Mouse (Mus musculus) lung, adult 2 months (tissue): ENCODE measurements around the gene Cdk4. TPM values are rescaled to one million over a fixed set of nuclear protein-coding genes. Genes with fewer than 3 reads are reported as not detected.
"Not testable (repeated sequence)": the region's sequence is repeated elsewhere in the genome, so short reads cannot be mapped to it uniquely, and the experiment has no call there.

Experiments used
- DNase-seq: peaks from one replicate; pipeline ENCODE4 v3.0.0; 2022
- H3K4me1 ChIP-seq: fragments of 200-500 bp; 2 replicates; pipeline ENCODE4 v1.6.1; 2011; ENCODE audit warnings: low read length; ENCODE audit not compliant: control insufficient read depth, insufficient read depth
- H3K4me3 ChIP-seq: fragments of 200-500 bp; replicated peaks from 2 replicates; pipeline ENCODE3; 2011; ENCODE audit warnings: low read depth, mild to moderate bottlenecking, control low read depth, low read length; ENCODE audit errors: extremely low read depth
- CTCF ChIP-seq: fragments of 200-500 bp; IDR thresholded peaks from 2 replicates; pipeline ENCODE4 v1.5.1; 2011; ENCODE audit warnings: mild to moderate bottlenecking, low read length, control low read depth; ENCODE audit not compliant: insufficient read depth
- POLR2A ChIP-seq: fragments of 200-500 bp; IDR thresholded peaks from 2 replicates; pipeline ENCODE4 v1.6.1; 2011; ENCODE audit warnings: low read depth, mild to moderate bottlenecking, control low read depth, low read length, borderline replicate concordance; ENCODE audit errors: extremely low read depth
- WGBS: fragments of 180-500 bp; shearing (Covaris S2); methylation state at CpG from one replicate; pipeline ENCODE4 v1.1.7; 2018; 5-methylcytosine and 5-hydroxymethylcytosine counted together
- polyA plus RNA-seq: library from polyadenylated mRNA; depleted of rRNA; stranded (reverse); fragments of >200 nt; gene quantifications from 2 replicates; pipeline ENCODE4 v1.2.3, GENCODE M21; 2012

Cdk4 gene
- polyA plus RNA-seq, 1 experiment = 182 TPM

- Histone ChIP-seq H3K4me3 (no peak overlapping the region), H3K4me1 (0 out of 2 replicates have a peak, but pooled peaks cover 1% of the 10 kb centered on the region)
- no peak for DNase-seq
- no peak for TF ChIP-seq CTCF
- TF ChIP-seq POLR2A = no peak
- 74% methylated on average over 8 of the region's 8 CpGs for WGBS
These were observed 7.9 kb upstream of the Cdk4 start for GRCm38 (mm10) chr10:127055406-127055805.

GRCm38 (mm10) chr10:127056490-127056889 lies 6.8 kb upstream of the Cdk4 start:
- WGBS = 85% methylated on average over 20 of the region's 20 CpGs
- no peak for DNase-seq
- H3K4me3 ChIP-seq = no peak overlapping the region
- H3K4me1 ChIP-seq = 0 out of 2 replicates have a peak, but pooled peaks cover 2% of the 10 kb centered on the region
- TF ChIP-seq POLR2A = no peak
- TF ChIP-seq CTCF = no peak

- peak; percentile 74 for DNase-seq
- peak; percentile 93 for TF ChIP-seq CTCF
- TF ChIP-seq POLR2A = no peak
- Histone ChIP-seq H3K4me1 (0 out of 2 replicates have a peak, but pooled peaks cover 2% of the 10 kb centered on the region), H3K4me3 (no peak overlapping the region)
- under 1% methylated on average over 9 of the region's 9 CpGs for WGBS
These were observed 5.2 kb upstream of the Cdk4 start for GRCm38 (mm10) chr10:127058161-127058560.

GRCm38 (mm10) chr10:127058708-127059107 lies 4.6 kb upstream of the Cdk4 start:
- Histone ChIP-seq H3K4me1 (0 out of 2 replicates have a peak, but pooled peaks cover 2% of the 10 kb centered on the region), H3K4me3 (peak overlapping the region; percentile 9)
- 8% methylated on average over 8 of the region's 8 CpGs for WGBS
- DNase-seq = no peak
- TF ChIP-seq CTCF = no peak
- no peak for TF ChIP-seq POLR2A

- peaks cover 4% of the 10 kb centered on the region; the same call in 1 of the 2 replicates for H3K4me1 ChIP-seq
- peak overlapping the region; percentile 53 for H3K4me3 ChIP-seq
- WGBS = 1% methylated on average over 77 of the region's 92 CpGs
- no peak for DNase-seq
- TF ChIP-seq POLR2A = no peak
- TF ChIP-seq CTCF = no peak
These were observed 4.0 kb upstream of the Cdk4 start for GRCm38 (mm10) chr10:127059174-127059967.

- Histone ChIP-seq H3K4me3 (peak within 1 kb of the TSS; percentile 57), H3K4me1 (peaks cover 9% of the 10 kb centered on the region; the same call in 1 of the 2 replicates)
- 2% methylated on average over 47 of the region's 72 CpGs for WGBS
- peak; percentile 76 for DNase-seq
- TF ChIP-seq CTCF (no peak), POLR2A (no peak)
These were observed 3.1 kb upstream of the Cdk4 start, which contains the start of gene March9 for GRCm38 (mm10) chr10:127059968-127060916. TSS of gene March9 (minus strand) at chr10:127060184.

GRCm38 (mm10) chr10:127061085-127061484 lies 2.2 kb upstream of the Cdk4 start:
- peaks cover 9% of the 10 kb centered on the region; the same call in 1 of the 2 replicates for H3K4me1 ChIP-seq
- no peak for DNase-seq
- no peak overlapping the region for H3K4me3 ChIP-seq
- TF ChIP-seq POLR2A (no peak), CTCF (no peak)
- WGBS = 67% methylated on average over 5 of the region's 5 CpGs

- no peak for DNase-seq
- H3K4me3 ChIP-seq = no peak overlapping the region
- 82% methylated on average over 2 of the region's 2 CpGs for WGBS
- peaks cover 9% of the 10 kb centered on the region; the same call in 1 of the 2 replicates for H3K4me1 ChIP-seq
- TF ChIP-seq CTCF (no peak), POLR2A (no peak)
These were observed 1.8 kb upstream of the Cdk4 start for GRCm38 (mm10) chr10:127061513-127061912.

- H3K4me3 ChIP-seq, H3K4me1 ChIP-seq, DNase-seq: not testable (repeated sequence)
- WGBS = 73% methylated on average over 4 of the region's 4 CpGs
These were observed 1.2 kb upstream of the Cdk4 start for GRCm38 (mm10) chr10:127062101-127062500.
